Mouse (Mus musculus): ENCODE measurements around the gene Lrrn4.

The Lrrn4 gene

GRCm38 (mm10) chr2:132880844-132881645, at the start of gene Lrrn4:
Lrrn4 (minus strand) TSS chr2:132880891.
- DNase-seq (ENCODE audit: low read depth, low spot score) = no peak

GRCm38 (mm10) chr2:132928999-132929398, 48.3 kb upstream of the Lrrn4 start:
- DNase-seq (ENCODE audit: low read depth, low spot score) = no peak

GRCm38 (mm10) chr2:132927871-132928270, 47.2 kb upstream of the Lrrn4 start:
- DNase-seq (ENCODE audit: low read depth, low spot score) = no peak

GRCm38 (mm10) chr2:132927298-132927697, 46.6 kb upstream of the Lrrn4 start:
- DNase-seq (ENCODE audit: low read depth, low spot score) = no peak

- DNase-seq (ENCODE audit: low read depth, low spot score) = no peak
These were observed 42.8 kb upstream of the Lrrn4 start for GRCm38 (mm10) chr2:132923290-132924085.

- DNase-seq (ENCODE audit: low read depth, low spot score) = no peak
These were observed 41.6 kb upstream of the Lrrn4 start for GRCm38 (mm10) chr2:132922076-132922873.

GRCm38 (mm10) chr2:132914785-132915184, 34.1 kb upstream of the Lrrn4 start:
- DNase-seq (ENCODE audit: low read depth, low spot score) = no peak

- DNase-seq (ENCODE audit: low read depth, low spot score) = no peak
These were observed 26.1 kb upstream of the Lrrn4 start for GRCm38 (mm10) chr2:132906763-132907162.

GRCm38 (mm10) chr2:132904961-132905360, 24.3 kb upstream of the Lrrn4 start:
- DNase-seq (ENCODE audit: low read depth, low spot score) = no peak

- no peak for DNase-seq (ENCODE audit: low read depth, low spot score)
These were observed 22.8 kb upstream of the Lrrn4 start for GRCm38 (mm10) chr2:132903498-132903897.

GRCm38 (mm10) chr2:132902056-132902455, 21.4 kb upstream of the Lrrn4 start:
- DNase-seq (ENCODE audit: low read depth, low spot score) = no peak

GRCm38 (mm10) chr2:132901636-132902035, 20.9 kb upstream of the Lrrn4 start:
- DNase-seq (ENCODE audit: low read depth, low spot score) = no peak

- DNase-seq (ENCODE audit: low read depth, low spot score) = no peak
These were observed 19.9 kb upstream of the Lrrn4 start for GRCm38 (mm10) chr2:132900596-132900995.

GRCm38 (mm10) chr2:132898211-132898610, 17.5 kb upstream of the Lrrn4 start:
- DNase-seq (ENCODE audit: low read depth, low spot score) = no peak

- no peak for DNase-seq (ENCODE audit: low read depth, low spot score)
These were observed 13.1 kb upstream of the Lrrn4 start for GRCm38 (mm10) chr2:132893826-132894225.

- no peak for DNase-seq (ENCODE audit: low read depth, low spot score)
These were observed 4.6 kb upstream of the Lrrn4 start for GRCm38 (mm10) chr2:132885312-132885711.

- no peak for DNase-seq (ENCODE audit: low read depth, low spot score)
These were observed 3.7 kb upstream of the Lrrn4 start for GRCm38 (mm10) chr2:132884303-132884967.

GRCm38 (mm10) chr2:132879261-132880044, 1.2 kb downstream of the Lrrn4 start:
- no peak for DNase-seq (ENCODE audit: low read depth, low spot score)

GRCm38 (mm10) chr2:132876991-132877390, 3.7 kb downstream of the Lrrn4 start:
- DNase-seq (ENCODE audit: low read depth, low spot score) = no peak

GRCm38 (mm10) chr2:132873657-132874326, 6.9 kb downstream of the Lrrn4 start:
- DNase-seq (ENCODE audit: low read depth, low spot score) = no peak
